Mouse (Mus musculus) urinary bladder, postnatal 14 days (tissue): Measurements from ENCODE around the gene Spata2l.
A peak's percentile ranks its signal among the peaks of the same experiment; 100 is the strongest.
"Not testable (repeated sequence)": the region's sequence is repeated elsewhere in the genome, so short reads cannot be mapped to it uniquely, and the experiment has no call there.

Source experiments
- DNase-seq: peaks from one replicate; pipeline ENCODE4 v3.0.0; 2021; ENCODE audit warnings: low spot score

The Spata2l gene

DNA sequence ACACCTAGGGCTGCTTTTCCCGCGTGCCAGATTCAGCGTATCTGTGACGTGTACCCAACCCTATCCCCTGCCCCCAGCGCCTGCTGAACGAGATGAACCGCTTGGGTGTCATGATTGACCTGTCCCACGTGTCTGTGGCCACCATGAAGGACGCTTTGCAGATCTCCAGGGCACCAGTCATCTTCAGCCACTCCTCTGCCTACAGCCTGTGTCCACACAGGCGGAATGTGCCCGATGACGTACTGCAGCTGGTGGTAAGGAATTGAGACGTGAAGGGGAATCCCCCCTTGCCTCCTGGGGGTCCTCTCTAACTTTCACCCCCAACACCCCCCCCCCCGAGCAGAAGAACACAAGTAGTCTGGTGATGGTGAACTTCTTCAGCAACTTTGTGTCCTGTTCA is 36.2 kb downstream of the Spata2l start:
- DNase-seq = no peak

- DNase-seq = not testable (repeated sequence)
These were observed 39.0 kb downstream of the Spata2l start for GRCm38 (mm10) chr8:123197016-123197415.

- DNase-seq = no peak
These were observed 42.3 kb downstream of the Spata2l start for GRCm38 (mm10) chr8:123193771-123194170.

DNA sequence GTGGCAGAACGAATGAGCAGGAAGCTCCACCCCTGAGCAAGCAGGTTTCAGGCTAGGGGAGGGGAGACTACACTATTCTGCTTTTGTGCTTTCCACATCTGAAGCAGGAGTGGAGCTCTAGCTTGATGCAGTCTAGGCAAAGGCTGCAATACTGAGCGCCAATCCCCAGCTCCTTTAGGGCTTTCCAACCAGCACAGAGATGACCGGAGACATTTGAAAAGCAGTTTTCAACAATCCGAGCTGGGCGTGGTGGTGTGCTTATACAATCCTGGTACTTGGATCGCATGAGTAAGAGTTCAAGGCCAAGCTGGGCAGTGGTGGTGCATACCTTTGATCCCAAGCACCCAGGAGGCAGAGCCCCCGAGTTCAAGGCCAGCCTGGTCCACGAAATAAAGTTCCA is 44.1 kb downstream of the Spata2l start:
- DNase-seq = no peak

DNA sequence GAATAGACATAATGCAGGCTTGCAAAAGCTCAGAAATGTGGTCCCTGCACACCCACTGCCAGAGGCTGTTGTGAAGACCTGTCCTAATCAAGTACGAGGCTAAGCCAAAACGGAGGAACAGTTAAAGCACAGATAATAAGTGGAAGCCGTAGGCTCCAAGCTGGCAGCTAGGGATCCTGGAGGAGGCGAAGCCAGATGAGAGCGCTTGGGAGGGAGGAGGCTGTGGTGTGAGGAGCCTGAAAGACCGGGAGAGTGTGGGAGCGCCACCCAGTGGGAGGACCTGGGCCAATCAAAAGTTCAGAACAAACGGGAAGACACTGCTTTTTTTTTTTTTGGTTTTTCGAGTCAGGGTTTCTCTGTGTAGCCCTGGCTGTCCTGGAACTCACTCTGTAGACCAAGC is 45.4 kb downstream of the Spata2l start:
- peak; percentile 84 for DNase-seq

DNA sequence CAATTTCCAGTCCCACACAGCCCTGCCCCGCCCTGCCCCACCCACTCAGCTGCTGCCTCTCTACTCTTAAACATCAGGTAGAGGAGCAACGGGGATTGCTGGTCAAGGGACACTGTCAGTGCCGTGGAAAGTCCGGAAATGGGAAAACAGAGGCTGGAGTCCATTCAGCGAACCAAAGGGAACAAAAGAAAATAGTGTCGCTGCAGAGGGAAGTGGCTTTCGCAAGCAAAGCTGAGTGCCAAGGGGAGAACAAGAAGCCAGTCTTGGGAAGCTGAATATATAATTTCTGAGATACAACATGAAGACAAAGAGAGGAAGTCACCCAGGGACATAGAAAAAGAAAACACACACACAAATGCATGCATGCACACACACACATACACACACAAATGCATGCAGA is 47.2 kb downstream of the Spata2l start:
- DNase-seq = no peak

DNA sequence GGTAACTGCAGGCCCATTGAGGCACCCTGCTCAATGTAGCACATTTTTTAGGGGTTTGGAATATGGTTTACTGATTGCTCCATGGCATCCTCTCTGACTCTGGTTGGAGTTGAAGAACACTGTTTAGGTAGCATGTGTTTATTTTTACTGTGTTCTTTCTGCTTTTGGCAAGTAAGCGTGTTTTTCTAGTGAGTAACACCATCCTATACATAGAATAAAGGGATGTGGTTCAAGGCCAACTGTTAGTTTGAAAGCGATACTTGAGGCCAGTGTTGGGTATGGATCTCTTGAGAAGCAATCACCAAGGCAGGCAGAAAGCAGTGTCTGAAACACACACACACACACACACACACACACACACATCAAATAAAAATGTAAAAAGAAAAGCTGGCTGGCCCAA is 48.0 kb downstream of the Spata2l start:
- DNase-seq = no peak

DNA sequence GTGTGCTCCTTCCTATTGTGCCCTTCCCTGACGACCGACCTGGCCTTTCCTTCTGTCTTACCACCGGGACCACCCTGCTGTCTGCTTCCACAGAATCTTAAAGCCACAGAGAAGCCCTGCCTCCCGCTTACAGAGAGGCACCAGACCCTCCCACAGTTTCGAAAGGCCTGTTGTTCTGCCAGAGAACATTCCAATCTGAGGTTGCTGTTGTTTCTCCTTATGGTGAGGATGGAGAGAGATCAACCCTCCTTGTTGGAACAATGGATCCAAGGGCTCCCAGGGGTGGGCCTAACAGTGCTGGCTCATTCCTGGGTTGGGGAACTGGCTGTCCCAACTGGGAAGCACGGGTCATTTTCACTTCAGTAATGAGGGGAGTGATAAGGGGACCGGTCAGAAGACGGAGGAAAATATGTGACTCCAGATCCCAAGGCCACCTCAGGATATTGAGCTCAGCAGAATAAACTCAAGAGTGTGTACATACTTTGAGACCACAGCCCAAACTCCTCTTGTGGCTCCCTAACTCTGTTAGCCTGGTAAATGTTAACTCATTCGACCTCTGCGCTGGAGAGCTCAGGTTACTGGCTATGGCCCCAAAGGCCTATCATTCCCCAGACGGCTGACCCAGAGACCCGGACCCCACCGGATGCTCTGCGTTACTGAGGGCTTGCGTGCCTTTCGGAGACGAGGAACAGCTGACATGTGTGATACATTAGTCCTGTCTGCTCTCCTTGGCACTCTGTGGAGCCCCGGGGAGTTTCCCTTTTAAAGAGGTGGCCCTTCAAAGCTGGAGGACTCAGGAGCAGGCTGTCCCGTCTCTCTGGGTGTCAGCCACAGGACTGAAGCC is 50.2 kb downstream of the Spata2l start, which contains the start of gene Dpep1:
TSS of gene Dpep1 (plus strand) at position 677 of the 844 bp plus-strand sequence.
- DNase-seq = peak; percentile 54

DNA sequence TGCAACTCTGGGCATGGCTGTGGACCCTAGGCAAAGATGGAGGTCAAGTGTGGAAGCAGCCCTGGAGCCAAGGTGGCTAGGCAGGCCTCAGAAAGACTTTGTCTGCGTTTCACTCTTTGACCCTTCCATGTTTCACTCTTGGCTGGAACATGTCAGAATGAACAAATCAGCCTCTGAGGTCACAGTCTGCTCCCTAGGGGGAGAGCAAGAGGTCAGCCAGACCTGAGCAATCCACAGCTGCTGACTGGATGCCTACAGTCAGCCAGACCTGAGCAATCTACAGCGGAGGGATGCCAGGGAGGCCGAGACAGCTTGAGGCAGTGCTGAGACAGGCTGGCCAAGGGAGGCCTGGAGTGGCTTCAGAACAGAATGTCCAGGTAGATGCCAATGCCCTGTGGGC is 54.6 kb downstream of the Spata2l start:
- DNase-seq = no peak
